ENCODE assay signal across 17 mouse cellular contexts in genomic region chr10:109507228-109507627, GRCm38 (mm10).
DNase-seq lines count a peak whose midpoint lies in the region; TF ChIP-seq lines count a peak whose summit lies in the region.
"Had no signal": no experiment of that assay in that cellular context is flagged by ENCODE, and none has a peak within 500 bp of the region (broad histone marks: within the 10 kb centered on the region; RNA-seq: fewer than 3 reads in every experiment).

No protein-coding gene starts in this region.

- no peak for DNase-seq in urinary bladder, postnatal 4 days (ENCODE audit: low spot score in 2 of 2)
- DNase-seq in ovary, postnatal 10 days (ENCODE audit: low spot score) = no peak
- DNase-seq: adrenal gland, adult 2 months; adrenal gland, adult 8-10 months; adrenal gland, postnatal 10 days; adrenal gland, postnatal 14 days; adrenal gland, postnatal 25 days; adrenal gland, postnatal 36 days; B cell, adult 2 months; cerebellum, adult 11 months; cerebellum, adult 11-12 months; cerebellum, adult 18-20 months; cerebellum, adult 2 months had no signal

- H3K79me2 ChIP-seq in C2C12 (ENCODE audit: control insufficient read depth, insufficient read depth) = no peaks in the 10 kb centered on the region
- H3K79me2 ChIP-seq in myocyte (ENCODE audit: control insufficient read depth, insufficient read depth) = no peaks in the 10 kb centered on the region

- H3K4me2 ChIP-seq in myocyte (ENCODE audit: low read depth) = no peak overlapping the region

- TF ChIP-seq POLR2A in myocyte (IDR thresholded peaks at IDR 0.05; ENCODE audit: insufficient read length, low read depth) = no peak

- H3K4me3 ChIP-seq in C2C12 (ENCODE audit: insufficient read depth, poor library complexity, severe bottlenecking) = no peak overlapping the region
- no peak overlapping the region for H3K4me3 ChIP-seq in myocyte

- H3K79me3 ChIP-seq in C2C12 (ENCODE audit: low read depth) = no peaks in the 10 kb centered on the region

- H3K27me3 ChIP-seq in C2C12 (ENCODE audit: control insufficient read depth, insufficient read depth, insufficient read length) (no peaks in the 10 kb centered on the region), myocyte (ENCODE audit: control insufficient read depth, insufficient read depth, insufficient read length) (no peaks in the 10 kb centered on the region)
- H3K27me3 ChIP-seq: CH12.LX had no signal

- H3K36me3 ChIP-seq in C2C12 (ENCODE audit: control insufficient read depth, insufficient read depth) (no peaks in the 10 kb centered on the region), myocyte (ENCODE audit: control insufficient read depth, insufficient read depth) (no peaks in the 10 kb centered on the region)
- H3K36me3 ChIP-seq: G1E had no signal

- H3ac ChIP-seq in C2C12 (ENCODE audit: control insufficient read depth, insufficient read length, low read depth) (no peak overlapping the region), myocyte (ENCODE audit: control insufficient read depth, insufficient read length) (no peak overlapping the region)

- no peak for TF ChIP-seq CTCF in C2C12 (IDR thresholded peaks at IDR 0.05; ENCODE audit: control insufficient read depth, insufficient read depth, insufficient read length)

TF ChIP-seq in C2C12, 6 proteins besides CTCF, POLR2A, EP300 and RAD21:
- peak; percentile 31 for TF ChIP-seq MYOD1 (IDR thresholded peaks at IDR 0.05; ENCODE audit: control insufficient read depth, insufficient read length, low read depth)
- no peak for TF ChIP-seq MYOG (IDR thresholded peaks at IDR 0.05; ENCODE audit: control insufficient read depth, extremely low read depth, insufficient read length)
TF ChIP-seq in C2C12: peak in this region for 1.

TF ChIP-seq in myocyte, 11 proteins besides CTCF, POLR2A, EP300 and RAD21:
- TF ChIP-seq MYOD1 (IDR thresholded peaks at IDR 0.05; ENCODE audit: control insufficient read depth in 1 of 3, insufficient read length in 2 of 3, low read depth in 2 of 3) (peak; percentile 33 to 83 (median 81)), MYOG (IDR thresholded peaks at IDR 0.05; ENCODE audit: control insufficient read depth in 1 of 3, insufficient read depth in 1 of 3, insufficient read length in 2 of 3, low read depth in 2 of 3) (peak in 2 of 3 experiments; percentile 64 to 68), TCF12 (IDR thresholded peaks at IDR 0.05; ENCODE audit: insufficient read depth, poor library complexity, severe bottlenecking) (peak; percentile 72), E2F4 (IDR thresholded peaks at IDR 0.05; ENCODE audit: insufficient read depth) (no peak), TCF3 (IDR thresholded peaks at IDR 0.05; ENCODE audit: insufficient read length, low read depth) (peak; percentile 3), POLR2AphosphoS2 (IDR thresholded peaks at IDR 0.05; ENCODE audit: insufficient read length, low read depth) (no peak)
